Mouse (Mus musculus) forebrain, embryonic 12.5 days (tissue): ENCODE measurements around the gene Awat2. TPM values are rescaled to one million over a fixed set of nuclear protein-coding genes. Genes with fewer than 3 reads are reported as not detected.
A peak's percentile ranks its signal among the peaks of the same experiment; 100 is the strongest.

Experiments used
- ATAC-seq: fragments of 200-750 bp; cut with Nextera tagmentation; 2 replicates; pipeline ENCODE4 v1.8.0; 2017; ENCODE audit warnings: moderate TSS enrichment; ENCODE audit not compliant: low FRiP score
- H3K27ac ChIP-seq: fragments of 300-500 bp; sonication (generic); 2 replicates; pipeline ENCODE4 v1.5.1; 2016; ENCODE audit warnings: mild to moderate bottlenecking
- H3K27me3 ChIP-seq: fragments of 300-500 bp; sonication (generic); 2 replicates; pipeline ENCODE4 v1.6.1; 2016; ENCODE audit warnings: mild to moderate bottlenecking
- H3K36me3 ChIP-seq: fragments of 300-500 bp; sonication (generic); replicated peaks from 2 replicates; pipeline ENCODE4 v1.6.1; 2016; ENCODE audit warnings: mild to moderate bottlenecking
- H3K4me1 ChIP-seq: fragments of 300-500 bp; sonication (generic); 2 replicates; pipeline ENCODE4 v1.6.1; 2016
- H3K4me2 ChIP-seq: fragments of 300-500 bp; sonication (generic); 2 replicates; pipeline ENCODE4 v1.6.1; 2016; ENCODE audit warnings: mild to moderate bottlenecking, moderate library complexity
- H3K4me3 ChIP-seq: fragments of 300-500 bp; sonication (generic); replicated peaks from 2 replicates; pipeline ENCODE4 v1.5.1; 2016; ENCODE audit warnings: mild to moderate bottlenecking
- H3K9ac ChIP-seq: fragments of 300-500 bp; sonication (generic); 2 replicates; pipeline ENCODE4 v1.6.1; 2016; ENCODE audit warnings: mild to moderate bottlenecking
- H3K9me3 ChIP-seq: fragments of 300-500 bp; sonication (generic); 2 replicates; pipeline ENCODE4 v1.6.1; 2016
- WGBS: fragments of 180-500 bp; shearing (Covaris S2); methylation state at CpG from one replicate; pipeline ENCODE4 v1.1.7; 2016; 5-methylcytosine and 5-hydroxymethylcytosine counted together
- microRNA counts: library from miRNA; unstranded; fragments of <30 nt; microRNA quantifications from one replicate; lab custom pipeline; 2017
- microRNA-seq: library from miRNA; unstranded; fragments of <30 nt; microRNA quantifications from one replicate; pipeline ENCODE4, GENCODE M21; 2017
- polyA plus RNA-seq: library from polyadenylated mRNA; unstranded; fragments of >200 nt; fragmentation: Nextera tagmentation; extraction: Ambion mirVana; gene quantifications from 2 replicates; pipeline ENCODE4 v1.2.1, GENCODE M21; 2016

Awat2 gene
- polyA plus RNA-seq, 1 experiment from 2014 or later: 0.46 TPM

DNA sequence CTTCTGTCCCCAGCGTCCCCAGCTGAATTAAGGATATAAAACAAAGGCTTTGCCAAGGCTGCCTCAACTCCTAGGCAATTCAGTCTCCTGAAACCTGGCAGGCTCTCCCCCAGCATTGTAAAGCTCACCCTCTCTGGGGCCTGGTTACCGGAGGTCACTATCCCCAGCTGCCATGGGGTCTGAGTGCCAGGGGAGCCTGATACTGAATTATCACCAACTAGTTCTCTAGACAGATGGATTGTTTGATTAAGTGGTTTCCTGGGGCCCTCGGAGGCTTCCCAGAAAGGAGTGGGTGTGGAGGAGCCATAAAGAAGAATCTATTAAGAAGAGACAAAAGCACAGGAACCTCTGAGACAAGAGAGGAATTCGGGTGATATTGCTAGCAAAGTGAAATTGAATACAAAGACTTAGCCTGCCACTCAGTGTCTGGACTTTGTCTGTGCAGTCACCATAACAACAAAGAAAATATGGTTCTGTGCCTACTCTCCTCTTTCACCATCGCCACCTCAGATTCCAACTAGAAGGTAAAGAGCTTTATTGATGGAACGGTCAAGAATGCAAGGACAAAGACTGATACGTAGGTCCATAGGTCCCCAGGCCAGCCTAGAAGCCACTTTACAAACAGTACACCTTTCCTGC, 48.2 kb downstream of the Awat2 start:
- ATAC-seq: no peak
- H3K27me3 ChIP-seq: peaks cover 32% of the 10 kb centered on the region
- no peak overlapping the region for H3K9ac ChIP-seq
- 74% methylated on average over 7 of the region's 7 CpGs for WGBS
- H3K4me2 ChIP-seq: no peak overlapping the region
- H3K27ac ChIP-seq: no peak overlapping the region
- no peaks in the 10 kb centered on the region for H3K36me3 ChIP-seq
- no peaks in the 10 kb centered on the region for H3K9me3 ChIP-seq
- H3K4me1 ChIP-seq: no peaks in the 10 kb centered on the region
- no peak overlapping the region for H3K4me3 ChIP-seq

DNA sequence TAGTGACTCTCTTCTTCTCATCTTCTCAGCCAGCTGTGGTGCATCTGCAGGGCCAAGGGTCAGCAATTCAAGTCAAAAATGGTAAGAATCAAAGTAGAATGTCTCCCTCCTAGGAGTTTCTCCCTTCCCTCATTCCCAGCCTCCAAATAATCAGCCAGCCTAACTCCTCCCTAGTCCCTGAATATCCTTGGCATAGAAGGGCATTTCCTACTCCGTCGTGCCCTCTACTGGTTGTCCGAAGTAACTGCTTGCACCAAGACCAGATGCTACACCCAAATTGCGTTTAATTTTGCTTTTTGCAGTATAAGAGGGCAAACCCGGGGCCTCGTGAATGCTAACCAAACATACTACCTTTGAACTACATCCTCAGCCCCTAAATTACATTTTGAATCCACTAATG, 50.2 kb downstream of the Awat2 start:
- H3K9me3 ChIP-seq: no peaks in the 10 kb centered on the region
- H3K27me3 ChIP-seq: peaks cover 30% of the 10 kb centered on the region
- no peak overlapping the region for H3K27ac ChIP-seq
- H3K36me3 ChIP-seq: no peaks in the 10 kb centered on the region
- no peak overlapping the region for H3K4me3 ChIP-seq
- ATAC-seq: no peak
- no peak overlapping the region for H3K9ac ChIP-seq
- H3K4me2 ChIP-seq: no peak overlapping the region
- WGBS: 32% methylated on average over 6 of the region's 6 CpGs
- no peaks in the 10 kb centered on the region for H3K4me1 ChIP-seq

DNA sequence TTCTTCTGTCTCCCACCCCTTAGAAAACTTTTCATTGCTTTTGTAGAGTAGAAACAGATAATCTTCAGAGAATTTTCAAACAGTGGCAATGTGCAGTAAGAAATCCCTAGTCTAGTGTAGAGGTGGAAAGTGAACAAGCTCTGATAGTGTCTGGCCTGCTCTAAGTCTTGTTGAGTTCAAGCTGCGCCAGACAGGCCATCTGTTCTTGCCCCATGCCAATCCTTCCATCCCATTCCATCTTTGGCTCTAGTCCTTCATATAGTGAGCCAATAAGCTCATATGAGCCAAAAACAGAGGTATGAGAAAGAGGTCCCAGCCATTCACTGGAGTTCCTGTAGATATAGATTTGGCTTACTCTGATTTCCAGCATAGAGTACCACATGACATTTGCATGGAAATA, 52.6 kb downstream of the Awat2 start:
- WGBS: 75% methylated on average over 1 of the region's 1 CpGs
- peaks cover 22% of the 10 kb centered on the region for H3K27me3 ChIP-seq
- no peak for ATAC-seq

DNA sequence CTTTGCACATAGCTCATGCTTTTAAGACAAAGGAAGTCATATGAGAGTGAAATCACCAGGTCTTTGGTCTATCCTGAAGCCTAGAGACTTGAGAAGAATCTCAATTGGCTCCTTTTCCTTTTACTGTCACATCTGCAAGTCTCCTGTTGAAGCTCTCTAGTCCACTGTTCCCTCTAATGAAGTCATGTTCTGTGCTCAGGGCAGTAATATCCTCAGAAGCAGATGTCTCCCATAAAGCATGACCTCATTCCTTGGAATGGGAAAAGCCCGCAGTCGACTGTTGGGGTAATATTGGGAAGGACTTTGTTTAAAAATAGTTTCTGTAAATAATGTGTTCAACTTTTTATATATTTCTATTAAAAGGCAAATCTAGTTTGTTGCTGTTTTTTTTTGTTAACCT, 85.5 kb downstream of the Awat2 start:
- no peak overlapping the region for H3K27ac ChIP-seq
- no peak overlapping the region for H3K4me2 ChIP-seq
- H3K4me1 ChIP-seq: no peaks in the 10 kb centered on the region
- no peaks in the 10 kb centered on the region for H3K9me3 ChIP-seq
- H3K36me3 ChIP-seq: no peaks in the 10 kb centered on the region
- H3K4me3 ChIP-seq: no peak overlapping the region
- WGBS: 82% methylated on average over 2 of the region's 2 CpGs
- H3K27me3 ChIP-seq: peaks cover 7% of the 10 kb centered on the region; the same call in 1 of the 2 replicates
- no peak overlapping the region for H3K9ac ChIP-seq
- ATAC-seq: no peak

More for the DNA sequence above, 52.6 kb downstream of the Awat2 start:
- Histone ChIP-seq H3K4me2 (no peak overlapping the region), H3K9ac (no peak overlapping the region), H3K4me1 (no peaks in the 10 kb centered on the region), H3K9me3 (no peaks in the 10 kb centered on the region), H3K36me3 (no peaks in the 10 kb centered on the region), H3K27ac (no peak overlapping the region), H3K4me3 (no peak overlapping the region)

MicroRNA genes within 50 kb of the gene (microRNA counts, 519-probe panel; counts per million panel counts)
- microRNA mmu-miR-676 (lab: Ali Mortazavi, UCI): 3,884 counts per million, percentile 43 among the panel's probes with 10 or more counts

Small RNAs within 50 kb of the gene (microRNA-seq; reads per million reads assigned to microRNA genes)
- gene Mir676: 685 reads per million, percentile 72 among the genes with 10 or more reads in this experiment

Other genes starting within 250 kb of the Awat2 start
- gene Otud6a, start 13.7 kb downstream of the Awat2 start, polyA plus RNA-seq: not detected in 2 replicates
- gene Igbp1, start 51.6 kb upstream of the Awat2 start, polyA plus RNA-seq: 28.6 and 29.9 TPM in 2 replicates
- not detected in 2 replicates for gene Dgat2l6, start 82.1 kb upstream of the Awat2 start, polyA plus RNA-seq
- not detected in 2 replicates for gene Awat1, start 129.5 kb upstream of the Awat2 start, polyA plus RNA-seq
- not detected in 2 replicates for gene P2ry4, start 152.2 kb upstream of the Awat2 start, polyA plus RNA-seq
- gene Arr3, start 162.8 kb upstream of the Awat2 start, polyA plus RNA-seq: 0.23 TPM in 1 of 2 replicates, not detected in the other
- gene Kif4, start 183.0 kb upstream of the Awat2 start, polyA plus RNA-seq: 45.4 and 53.2 TPM in 2 replicates
- 130 and 137 TPM in 2 replicates for gene Pdzd11, start 183.9 kb upstream of the Awat2 start, polyA plus RNA-seq